Comparison of ENCODE assay signal across 11 mouse cellular contexts in genomic region chr17:25751446-25751845, GRCm38 (mm10). TPM values are rescaled to one million over a fixed set of nuclear protein-coding genes. Genes with fewer than 3 reads are reported as not detected.
DNase-seq lines count a peak whose midpoint lies in the region; ATAC-seq lines count a peak whose summit lies in the region.
"Had no signal": no experiment of that assay in that cellular context is flagged by ENCODE, and none has a peak within 500 bp of the region (broad histone marks: within the 10 kb centered on the region; RNA-seq: fewer than 3 reads in every experiment).

No protein-coding gene starts in this region.

- ATAC-seq in activated CD4-positive, CD25-positive, alpha-beta regulatory T cell, adult 4 months: no peak
- ATAC-seq in megakaryocyte, adult 5-6 weeks (ENCODE audit: poor library complexity, severe bottlenecking): no peak

- H3K4me3 ChIP-seq in heart, embryonic 10.5 days: no peak overlapping the region
- H3K4me3 ChIP-seq: embryonic facial prominence, embryonic 12.5 days; hindbrain, embryonic 10.5 days; megakaryocyte, embryonic 14.5 days had no signal

- no peaks in the 10 kb centered on the region for H3K9me3 ChIP-seq in heart, embryonic 10.5 days
- H3K9me3 ChIP-seq: embryonic facial prominence, embryonic 12.5 days; hindbrain, embryonic 10.5 days; megakaryocyte, embryonic 14.5 days had no signal

- 54% methylated on average over 5 of the region's 5 CpGs for WGBS in heart, embryonic 10.5 days

- H3K36me3 ChIP-seq in heart, embryonic 10.5 days: no peaks in the 10 kb centered on the region
- H3K36me3 ChIP-seq: embryonic facial prominence, embryonic 12.5 days; hindbrain, embryonic 10.5 days had no signal

- peak; percentile 78 for DNase-seq in heart, embryonic 10.5 days (ENCODE audit: low spot score)
- no peak for DNase-seq in heart, postnatal 25 days (ENCODE audit: low spot score)
- peak; percentile 50 for DNase-seq in ovary, postnatal 10 days (ENCODE audit: low spot score)
- no peak for DNase-seq in ovary, adult 18-20 months (ENCODE audit: low spot score)
- peak; percentile 81 to 83 for DNase-seq in adrenal gland, postnatal 36 days
- DNase-seq in lung, postnatal 36 days: peak; percentile 27

- no peak overlapping the region for H3K27ac ChIP-seq in heart, embryonic 10.5 days
- H3K27ac ChIP-seq: embryonic facial prominence, embryonic 12.5 days; hindbrain, embryonic 10.5 days had no signal

- peaks cover 30% of the 10 kb centered on the region for H3K27me3 ChIP-seq in heart, embryonic 10.5 days (ENCODE audit: insufficient read depth, poor library complexity, severe bottlenecking)
- H3K27me3 ChIP-seq: embryonic facial prominence, embryonic 12.5 days had no signal

- peaks cover 20% of the 10 kb centered on the region for H3K4me1 ChIP-seq in heart, embryonic 10.5 days
- H3K4me1 ChIP-seq: megakaryocyte, embryonic 14.5 days had no signal

- intact Hi-C loops in heart, postnatal 25 days (cut with DNase I): no loop called here

RNA-seq across cellular contexts. Expression of gene Msln, which starts 2.7 kb away (rescaled TPM):
- 0.98 and 2.8 TPM in 2 replicates for polyA plus RNA-seq in heart, embryonic 10.5 days (2016; fragmentation: Nextera tagmentation; extraction: Ambion mirVana)
- total RNA-seq in heart, postnatal 25 days (2021): 10 to 100 TPM; 21.2 to 28.5 TPM
- 1 to 10 TPM; 5.5 to 8.2 TPM for total RNA-seq in adrenal gland, postnatal 36 days (2021)
- polyA plus RNA-seq in activated CD4-positive, CD25-positive, alpha-beta regulatory T cell, adult 4 months (2017; shearing (Covaris generic)): not detected
- not detected in 2 replicates for total RNA-seq in megakaryocyte, adult 5-6 weeks (2015)
- total RNA-seq in megakaryocyte, adult 5-6 weeks (2017): not detected in 2 replicates

RNA-seq across cellular contexts. Expression of gene Mslnl, which starts 15.6 kb away (rescaled TPM):
- not detected in 2 replicates for polyA plus RNA-seq in heart, embryonic 10.5 days (2016; fragmentation: Nextera tagmentation; extraction: Ambion mirVana)
- total RNA-seq in heart, postnatal 25 days (2021): not detected
- not detected for total RNA-seq in adrenal gland, postnatal 36 days (2021)
- polyA plus RNA-seq in activated CD4-positive, CD25-positive, alpha-beta regulatory T cell, adult 4 months (2017; shearing (Covaris generic)): under 1 TPM in 1 of 2 experiments, not detected in 1; 0.18 TPM
- total RNA-seq in megakaryocyte, adult 5-6 weeks (2015): 0.16 TPM in 1 of 2 replicates, not detected in the other
- total RNA-seq in megakaryocyte, adult 5-6 weeks (2017): not detected in 2 replicates
- polyA plus RNA-seq: hindbrain, embryonic 10.5 days had no signal

RNA-seq across cellular contexts. Expression of gene Narfl, which starts 22.1 kb away (rescaled TPM):
- 33.5 and 36.0 TPM in 2 replicates for polyA plus RNA-seq in heart, embryonic 10.5 days (2016; fragmentation: Nextera tagmentation; extraction: Ambion mirVana)
- total RNA-seq in heart, postnatal 25 days (2021): 10 to 100 TPM; 44.8 to 48.2 TPM
- total RNA-seq in adrenal gland, postnatal 36 days (2021): 10 to 100 TPM; 26.0 to 31.0 TPM
- polyA plus RNA-seq in activated CD4-positive, CD25-positive, alpha-beta regulatory T cell, adult 4 months (2017; shearing (Covaris generic)): 10 to 100 TPM; 15.6 to 20.9 TPM
- total RNA-seq in megakaryocyte, adult 5-6 weeks (2015): 11.6 and 14.5 TPM in 2 replicates
- 12.8 and 28.3 TPM in 2 replicates for total RNA-seq in megakaryocyte, adult 5-6 weeks (2017)

RNA-seq across cellular contexts. Expression of gene Rpusd1, which starts 24.0 kb away (rescaled TPM):
- polyA plus RNA-seq in heart, embryonic 10.5 days (2016; fragmentation: Nextera tagmentation; extraction: Ambion mirVana): 18.1 and 19.8 TPM in 2 replicates
- total RNA-seq in heart, postnatal 25 days (2021): 1 to 10 TPM; 5.3 to 5.6 TPM
- 10 to 100 TPM; 12.5 to 13.4 TPM for total RNA-seq in adrenal gland, postnatal 36 days (2021)
- 10 to 100 TPM in 1 of 2 experiments, 1 to 10 TPM in 1; 9.3 to 10.3 TPM for polyA plus RNA-seq in activated CD4-positive, CD25-positive, alpha-beta regulatory T cell, adult 4 months (2017; shearing (Covaris generic))
- 6.0 and 7.0 TPM in 2 replicates for total RNA-seq in megakaryocyte, adult 5-6 weeks (2015)
- total RNA-seq in megakaryocyte, adult 5-6 weeks (2017): 3.9 TPM in 2 replicates

RNA-seq across cellular contexts. Expression of gene Chtf18, which starts 24.2 kb away (rescaled TPM):
- 34.5 and 46.4 TPM in 2 replicates for polyA plus RNA-seq in heart, embryonic 10.5 days (2016; fragmentation: Nextera tagmentation; extraction: Ambion mirVana)
- total RNA-seq in heart, postnatal 25 days (2021): 1 to 10 TPM; 1.6 to 1.9 TPM
- 1 to 10 TPM; 3.6 to 4.0 TPM for total RNA-seq in adrenal gland, postnatal 36 days (2021)
- 1 to 10 TPM; 4.0 to 6.7 TPM for polyA plus RNA-seq in activated CD4-positive, CD25-positive, alpha-beta regulatory T cell, adult 4 months (2017; shearing (Covaris generic))
- 11.2 and 17.1 TPM in 2 replicates for total RNA-seq in megakaryocyte, adult 5-6 weeks (2015)
- total RNA-seq in megakaryocyte, adult 5-6 weeks (2017): 19.9 and 21.8 TPM in 2 replicates

Comparison
In these comparisons a context has a peak if more than half of its experiments do, and no peak if none do; other contexts are left out.
1. DNase-seq: peak in heart, embryonic 10.5 days (single experiment), ovary, postnatal 10 days (single experiment), adrenal gland, postnatal 36 days (2 of 2) and lung, postnatal 36 days (single experiment); none in heart, postnatal 25 days (single experiment) and ovary, adult 18-20 months (single experiment).
2. RNA of gene Msln, which starts 2.7 kb away (total RNA-seq): 21.2 to 28.5 TPM in heart, postnatal 25 days and 5.5 to 8.2 TPM in adrenal gland, postnatal 36 days; not detected in megakaryocyte, adult 5-6 weeks; every median in the first group is over 4 times any median in the second.